Mouse (Mus musculus): Measurements from ENCODE around the gene Acvrl1. TPM values are rescaled to one million over a fixed set of nuclear protein-coding genes. Genes with fewer than 3 reads are reported as not detected.

Gene Acvrl1
- polyA plus RNA-seq, 1 experiment from 2014 or later = 5.5 TPM

DNA sequence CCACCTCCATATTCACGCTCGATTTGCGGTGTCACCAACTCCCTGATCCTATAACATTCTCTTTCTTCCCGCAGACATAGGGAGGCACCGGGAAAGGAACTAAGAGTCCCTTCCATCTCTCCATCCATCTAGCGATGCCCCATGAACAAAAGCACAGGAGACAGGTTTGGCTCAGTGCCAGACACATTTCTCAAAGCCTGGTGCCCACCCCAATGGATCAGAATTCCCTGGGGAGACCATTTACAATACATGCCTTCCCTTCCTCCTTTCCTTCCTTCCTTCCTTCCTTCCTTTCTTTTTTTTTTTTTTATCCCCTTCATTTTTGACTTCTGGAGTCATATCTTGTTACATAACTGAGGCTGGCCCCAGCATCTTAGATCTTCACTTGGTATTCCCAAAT, 3.7 kb downstream of the Acvrl1 start:
- Histone ChIP-seq H3K4me1 (replicated peaks; ENCODE audit: control insufficient read depth, insufficient read depth, low read length) (peaks cover 4% of the 10 kb centered on the region), H3K36me3 (ENCODE audit: control insufficient read depth, insufficient read depth, low read length) (no peaks in the 10 kb centered on the region), H3K27ac (ENCODE audit: low read depth, low read length) (no peak overlapping the region), H3K9me3 (ENCODE audit: control insufficient read depth, low read length) (no peaks in the 10 kb centered on the region), H3K4me3 (ENCODE audit: low read depth, low read length) (no peak overlapping the region), H3K27me3 (ENCODE audit: control insufficient read depth, insufficient read depth, low read length) (peaks cover 28% of the 10 kb centered on the region), H3K9ac (ENCODE audit: low read depth, low read length) (no peak overlapping the region), H3K4me2 (replicated peaks; ENCODE audit: low read depth, low read length) (no peak overlapping the region)
- no peak for ATAC-seq (ENCODE audit: low FRiP score)
- no peak for DNase-seq (ENCODE audit: low spot score)
- 74% methylated on average over 6 of the region's 6 CpGs for WGBS

GRCm38 (mm10) chr15:101132761-101133160, 4.4 kb downstream of the Acvrl1 start:
- H3K27me3 ChIP-seq (ENCODE audit: control insufficient read depth, insufficient read depth, low read length) = peaks cover 26% of the 10 kb centered on the region
- H3K4me3 ChIP-seq (ENCODE audit: low read depth, low read length) = no peak overlapping the region
- H3K4me2 ChIP-seq (replicated peaks; ENCODE audit: low read depth, low read length) = no peak overlapping the region
- no peak overlapping the region for H3K27ac ChIP-seq (ENCODE audit: low read depth, low read length)
- no peak overlapping the region for H3K9ac ChIP-seq (ENCODE audit: low read depth, low read length)
- no peaks in the 10 kb centered on the region for H3K36me3 ChIP-seq (ENCODE audit: control insufficient read depth, insufficient read depth, low read length)
- WGBS = 77% methylated on average over 6 of the region's 6 CpGs
- peaks cover 4% of the 10 kb centered on the region for H3K4me1 ChIP-seq (replicated peaks; ENCODE audit: control insufficient read depth, insufficient read depth, low read length)
- H3K9me3 ChIP-seq (ENCODE audit: control insufficient read depth, low read length) = no peaks in the 10 kb centered on the region
- no peak for ATAC-seq (ENCODE audit: low FRiP score)
- DNase-seq (ENCODE audit: low spot score) = no peak

GRCm38 (mm10) chr15:101133993-101134704, 5.8 kb downstream of the Acvrl1 start:
- H3K27me3 ChIP-seq (ENCODE audit: control insufficient read depth, insufficient read depth, low read length) = peaks cover 12% of the 10 kb centered on the region
- 0 out of 2 replicates have a peak overlapping the region, but pooled peaks have one; percentile 12 for H3K27ac ChIP-seq (ENCODE audit: low read depth, low read length)
- no peaks in the 10 kb centered on the region for H3K9me3 ChIP-seq (ENCODE audit: control insufficient read depth, low read length)
- H3K9ac ChIP-seq (ENCODE audit: low read depth, low read length) = no peak overlapping the region
- no peaks in the 10 kb centered on the region for H3K36me3 ChIP-seq (ENCODE audit: control insufficient read depth, insufficient read depth, low read length)
- DNase-seq (ENCODE audit: low spot score) = peak; percentile 52
- H3K4me2 ChIP-seq (replicated peaks; ENCODE audit: low read depth, low read length) = no peak overlapping the region
- no peak; the same call in 1 of the 2 replicates for ATAC-seq (ENCODE audit: low FRiP score)
- WGBS = 23% methylated on average over 15 of the region's 15 CpGs
- H3K4me3 ChIP-seq (ENCODE audit: low read depth, low read length) = no peak overlapping the region
- peaks cover 6% of the 10 kb centered on the region for H3K4me1 ChIP-seq (replicated peaks; ENCODE audit: control insufficient read depth, insufficient read depth, low read length)

- H3K4me1 ChIP-seq (replicated peaks; ENCODE audit: control insufficient read depth, insufficient read depth, low read length) = peaks cover 14% of the 10 kb centered on the region
- H3K4me2 ChIP-seq (replicated peaks; ENCODE audit: low read depth, low read length) = no peak overlapping the region
- no peaks in the 10 kb centered on the region for H3K36me3 ChIP-seq (ENCODE audit: control insufficient read depth, insufficient read depth, low read length)
- no peak for ATAC-seq (ENCODE audit: low FRiP score)
- DNase-seq (ENCODE audit: low spot score) = no peak
- H3K4me3 ChIP-seq (ENCODE audit: low read depth, low read length) = no peak overlapping the region
- H3K27me3 ChIP-seq (ENCODE audit: control insufficient read depth, insufficient read depth, low read length) = no peaks in the 10 kb centered on the region; the same call in 1 of the 2 replicates
- 56% methylated on average over 8 of the region's 8 CpGs for WGBS
- no peak overlapping the region for H3K9ac ChIP-seq (ENCODE audit: low read depth, low read length)
- H3K27ac ChIP-seq (ENCODE audit: low read depth, low read length) = no peak overlapping the region
- H3K9me3 ChIP-seq (ENCODE audit: control insufficient read depth, low read length) = no peaks in the 10 kb centered on the region
Measured at GRCm38 (mm10) chr15:101135405-101135804, 7.1 kb downstream of the Acvrl1 start.

- Histone ChIP-seq H3K27me3 (ENCODE audit: control insufficient read depth, insufficient read depth, low read length) (no peaks in the 10 kb centered on the region), H3K9me3 (ENCODE audit: control insufficient read depth, low read length) (no peaks in the 10 kb centered on the region), H3K27ac (ENCODE audit: low read depth, low read length) (no peak overlapping the region), H3K4me1 (replicated peaks; ENCODE audit: control insufficient read depth, insufficient read depth, low read length) (peaks cover 17% of the 10 kb centered on the region), H3K36me3 (ENCODE audit: control insufficient read depth, insufficient read depth, low read length) (no peaks in the 10 kb centered on the region), H3K4me3 (ENCODE audit: low read depth, low read length) (no peak overlapping the region), H3K9ac (ENCODE audit: low read depth, low read length) (no peak overlapping the region), H3K4me2 (replicated peaks; ENCODE audit: low read depth, low read length) (no peak overlapping the region)
- ATAC-seq (ENCODE audit: low FRiP score) (no peak), DNase-seq (ENCODE audit: low spot score) (no peak)
- 77% methylated on average over 11 of the region's 11 CpGs for WGBS
Measured at GRCm38 (mm10) chr15:101137455-101137854, 9.1 kb downstream of the Acvrl1 start.

DNA sequence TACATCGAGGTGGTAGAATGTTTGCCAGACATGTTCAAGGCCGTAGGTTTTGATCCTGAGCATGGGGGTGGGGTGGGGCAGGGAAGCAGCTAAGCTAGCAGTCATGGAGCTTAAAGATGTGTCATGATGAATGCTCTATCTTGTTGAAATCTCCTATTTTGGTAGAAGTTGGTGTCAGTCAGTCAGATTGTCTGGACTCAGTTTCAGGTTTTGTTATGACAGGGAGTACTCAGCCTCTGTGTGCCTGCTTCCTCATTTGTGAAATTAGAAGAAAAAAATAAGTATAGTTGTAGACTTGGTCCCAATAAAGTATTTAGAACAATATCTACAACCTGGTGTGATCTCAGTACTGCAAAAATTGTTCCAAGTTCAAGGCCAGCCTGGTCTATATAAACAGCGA, 10.4 kb downstream of the Acvrl1 start:
- 96% methylated on average over 3 of the region's 3 CpGs for WGBS
- Histone ChIP-seq H3K27ac (ENCODE audit: low read depth, low read length) (no peak overlapping the region), H3K4me2 (replicated peaks; ENCODE audit: low read depth, low read length) (no peak overlapping the region), H3K27me3 (ENCODE audit: control insufficient read depth, insufficient read depth, low read length) (no peaks in the 10 kb centered on the region), H3K36me3 (ENCODE audit: control insufficient read depth, insufficient read depth, low read length) (no peaks in the 10 kb centered on the region), H3K9ac (ENCODE audit: low read depth, low read length) (no peak overlapping the region), H3K4me3 (ENCODE audit: low read depth, low read length) (no peak overlapping the region), H3K9me3 (ENCODE audit: control insufficient read depth, low read length) (no peaks in the 10 kb centered on the region), H3K4me1 (replicated peaks; ENCODE audit: control insufficient read depth, insufficient read depth, low read length) (peaks cover 20% of the 10 kb centered on the region)
- DNase-seq (ENCODE audit: low spot score) (no peak), ATAC-seq (ENCODE audit: low FRiP score) (no peak)

- Histone ChIP-seq H3K4me2 (replicated peaks; ENCODE audit: low read depth, low read length) (no peak overlapping the region; the same call in 1 of the 2 replicates), H3K9me3 (ENCODE audit: control insufficient read depth, low read length) (no peaks in the 10 kb centered on the region), H3K27me3 (ENCODE audit: control insufficient read depth, insufficient read depth, low read length) (no peaks in the 10 kb centered on the region), H3K27ac (ENCODE audit: low read depth, low read length) (no peak overlapping the region; the same call in 1 of the 2 replicates), H3K36me3 (ENCODE audit: control insufficient read depth, insufficient read depth, low read length) (no peaks in the 10 kb centered on the region), H3K9ac (ENCODE audit: low read depth, low read length) (no peak overlapping the region), H3K4me1 (replicated peaks; ENCODE audit: control insufficient read depth, insufficient read depth, low read length) (peaks cover 17% of the 10 kb centered on the region), H3K4me3 (ENCODE audit: low read depth, low read length) (no peak overlapping the region)
- ATAC-seq (ENCODE audit: low FRiP score) (no peak), DNase-seq (ENCODE audit: low spot score) (peak; percentile 45)
- WGBS = 18% methylated on average over 12 of the region's 12 CpGs
Measured at GRCm38 (mm10) chr15:101139885-101140284, 11.6 kb downstream of the Acvrl1 start.

GRCm38 (mm10) chr15:101140587-101140986, 12.3 kb downstream of the Acvrl1 start:
- DNase-seq (ENCODE audit: low spot score) (no peak), ATAC-seq (ENCODE audit: low FRiP score) (no peak)
- Histone ChIP-seq H3K27me3 (ENCODE audit: control insufficient read depth, insufficient read depth, low read length) (no peaks in the 10 kb centered on the region), H3K4me2 (replicated peaks; ENCODE audit: low read depth, low read length) (no peak overlapping the region), H3K36me3 (ENCODE audit: control insufficient read depth, insufficient read depth, low read length) (no peaks in the 10 kb centered on the region), H3K27ac (ENCODE audit: low read depth, low read length) (no peak overlapping the region), H3K4me3 (ENCODE audit: low read depth, low read length) (no peak overlapping the region), H3K9me3 (ENCODE audit: control insufficient read depth, low read length) (no peaks in the 10 kb centered on the region), H3K4me1 (replicated peaks; ENCODE audit: control insufficient read depth, insufficient read depth, low read length) (peaks cover 19% of the 10 kb centered on the region), H3K9ac (ENCODE audit: low read depth, low read length) (no peak overlapping the region)
- 68% methylated on average over 6 of the region's 6 CpGs for WGBS

GRCm38 (mm10) chr15:101141061-101141541, 12.8 kb downstream of the Acvrl1 start:
- Histone ChIP-seq H3K27me3 (ENCODE audit: control insufficient read depth, insufficient read depth, low read length) (no peaks in the 10 kb centered on the region), H3K4me2 (replicated peaks; ENCODE audit: low read depth, low read length) (no peak overlapping the region), H3K36me3 (ENCODE audit: control insufficient read depth, insufficient read depth, low read length) (no peaks in the 10 kb centered on the region), H3K27ac (ENCODE audit: low read depth, low read length) (no peak overlapping the region), H3K9me3 (ENCODE audit: control insufficient read depth, low read length) (no peaks in the 10 kb centered on the region), H3K4me3 (ENCODE audit: low read depth, low read length) (no peak overlapping the region), H3K9ac (ENCODE audit: low read depth, low read length) (no peak overlapping the region), H3K4me1 (replicated peaks; ENCODE audit: control insufficient read depth, insufficient read depth, low read length) (peaks cover 19% of the 10 kb centered on the region)
- 5% methylated on average over 12 of the region's 14 CpGs for WGBS
- peak; percentile 74 for ATAC-seq (ENCODE audit: low FRiP score)
- peak; percentile 52 for DNase-seq (ENCODE audit: low spot score)
